Mouse (Mus musculus) G1E (cell line): ENCODE results near the gene Zfyve21. TPM values are rescaled to one million over a fixed set of nuclear protein-coding genes. Genes with fewer than 3 reads are reported as not detected.

Experiments used
- ATAC-seq: 2 replicates; pipeline ENCODE4 v1.8.0; 2016; ENCODE audit warnings: mild to moderate bottlenecking; ENCODE audit not compliant: insufficient number of reproducible peaks, poor library complexity, low FRiP score, severe bottlenecking; ENCODE audit errors: extremely low read depth
- DNase-seq: peaks from one replicate; pipeline ENCODE4 v3.0.0; 2012; ENCODE audit warnings: low spot score
- H3K27me3 ChIP-seq: 2 replicates; pipeline ENCODE4 v1.6.1; 2012; ENCODE audit warnings: mild to moderate bottlenecking, low read length, inconsistent platforms; ENCODE audit not compliant: insufficient read depth
- H3K36me3 ChIP-seq: replicated peaks from 2 replicates; pipeline ENCODE3; 2012; ENCODE audit warnings: mild to moderate bottlenecking, inconsistent platforms
- H3K4me1 ChIP-seq: 2 replicates; pipeline ENCODE4 v1.6.1; 2012; ENCODE audit warnings: low read depth, low read length, inconsistent platforms, mixed read lengths; ENCODE audit not compliant: insufficient read depth
- H3K4me3 ChIP-seq: 2 replicates; pipeline ENCODE4 v1.5.1; 2012; ENCODE audit warnings: low read depth, mild to moderate bottlenecking, inconsistent platforms, low read length, moderate library complexity, mixed read lengths
- H3K9me3 ChIP-seq: replicated peaks from 2 replicates; pipeline ENCODE4 v1.6.1; 2012; ENCODE audit warnings: inconsistent platforms
- CTCF ChIP-seq: IDR thresholded peaks from 2 replicates; pipeline ENCODE4 v1.5.1; 2012; ENCODE audit warnings: low read depth, low read length, inconsistent platforms, mixed read lengths
- GATA1 ChIP-seq: IDR thresholded peaks from 2 replicates; pipeline ENCODE4 v1.6.1; 2012; ENCODE audit warnings: borderline replicate concordance, low read length, inconsistent platforms, mixed read lengths
- GATA2 ChIP-seq: IDR thresholded peaks from 2 replicates; pipeline ENCODE4 v1.6.1; 2012; ENCODE audit warnings: low read depth, low read length, inconsistent platforms, borderline replicate concordance
- POLR2AphosphoS5 ChIP-seq: IDR thresholded peaks from 2 replicates; pipeline ENCODE4 v1.6.1; 2012; ENCODE audit warnings: low read depth, low read length, inconsistent platforms; ENCODE audit not compliant: insufficient replicate concordance
- TAL1 ChIP-seq: conservative IDR thresholded peaks from 2 replicates; pipeline ENCODE4 v1.6.1; 2012; ENCODE audit warnings: low read depth, low read length, inconsistent platforms, mixed read lengths
- polyA plus RNA-seq: library from polyadenylated mRNA; stranded (reverse); fragments of >175 nt; gene quantifications from 2 replicates; pipeline ENCODE4 v1.2.3, GENCODE M21; 2012
- total RNA-seq, 2 experiments: library from RNA; stranded (forward) in 1 of 2; stranded (reverse) in 1 of 2; fragments of 200-1000 nt in 1 of 2; fragments of >200 nt in 1 of 2; fragmentation: Nextera tagmentation in 1 of 2; gene quantifications; 2 replicates each; pipeline ENCODE4 v1.2.3; 2014 to 2017

Gene Zfyve21
- total and polyA plus RNA-seq, 3 experiments: 13.8 to 32.5 (median 14.8) TPM

DNA sequence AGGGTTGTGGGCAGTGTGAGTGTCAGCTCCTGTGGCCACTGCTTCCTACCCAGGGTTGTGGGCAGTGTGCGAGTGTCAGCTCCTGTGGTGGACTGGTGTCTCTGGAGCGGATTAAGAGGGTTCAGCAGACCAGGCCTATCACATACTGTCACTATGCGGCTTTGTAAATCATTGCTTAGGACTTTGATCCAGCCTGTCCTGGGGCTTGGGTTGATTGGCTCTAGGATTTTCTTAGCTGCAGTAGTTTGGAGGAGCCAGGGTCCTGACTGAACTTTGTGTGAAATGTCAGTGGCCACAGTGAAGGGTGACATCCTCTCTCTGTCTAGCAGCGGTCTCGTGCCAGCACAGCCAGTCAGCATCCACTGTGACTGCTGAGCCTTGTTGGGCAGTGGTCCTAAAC lies 23.9 kb upstream of the Zfyve21 start:
- Histone ChIP-seq H3K4me3 (no peak overlapping the region), H3K9me3 (no peaks in the 10 kb centered on the region), H3K36me3 (peaks cover 100% of the 10 kb centered on the region), H3K27me3 (no peaks in the 10 kb centered on the region), H3K4me1 (peaks cover 28% of the 10 kb centered on the region)
- no peak for TF ChIP-seq GATA1
- no peak for TF ChIP-seq TAL1
- no peak for TF ChIP-seq POLR2AphosphoS5
- TF ChIP-seq GATA2: no peak
- no peak for TF ChIP-seq CTCF
- DNase-seq (no peak), ATAC-seq (no peak)

DNA sequence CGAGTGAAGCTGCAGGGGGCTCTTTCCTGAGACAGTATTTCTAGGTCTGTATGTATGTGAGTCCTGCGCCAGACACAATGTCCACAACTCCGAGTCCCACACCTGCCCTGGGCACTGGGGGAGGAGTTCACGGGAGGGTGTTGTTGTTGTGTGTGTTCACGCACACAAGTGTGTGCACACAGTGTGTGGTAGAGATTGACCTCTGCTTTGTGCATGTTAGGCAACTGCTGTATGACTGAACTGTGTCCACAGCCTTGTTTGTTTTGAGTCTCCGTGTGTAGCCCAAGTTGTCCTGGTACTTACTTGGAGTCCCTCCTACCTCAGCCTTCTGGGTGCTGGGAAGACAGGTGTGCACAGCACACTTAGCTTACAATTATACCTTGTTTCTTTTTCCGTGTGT lies 23.3 kb upstream of the Zfyve21 start:
- no peak overlapping the region for H3K4me3 ChIP-seq
- H3K36me3 ChIP-seq: peaks cover 100% of the 10 kb centered on the region
- ATAC-seq (no peak), DNase-seq (no peak)
- H3K4me1 ChIP-seq: peaks cover 25% of the 10 kb centered on the region
- TF ChIP-seq GATA2 (no peak), GATA1 (no peak), CTCF (no peak), POLR2AphosphoS5 (no peak), TAL1 (no peak)
- no peaks in the 10 kb centered on the region for H3K9me3 ChIP-seq
- H3K27me3 ChIP-seq: no peaks in the 10 kb centered on the region

DNA sequence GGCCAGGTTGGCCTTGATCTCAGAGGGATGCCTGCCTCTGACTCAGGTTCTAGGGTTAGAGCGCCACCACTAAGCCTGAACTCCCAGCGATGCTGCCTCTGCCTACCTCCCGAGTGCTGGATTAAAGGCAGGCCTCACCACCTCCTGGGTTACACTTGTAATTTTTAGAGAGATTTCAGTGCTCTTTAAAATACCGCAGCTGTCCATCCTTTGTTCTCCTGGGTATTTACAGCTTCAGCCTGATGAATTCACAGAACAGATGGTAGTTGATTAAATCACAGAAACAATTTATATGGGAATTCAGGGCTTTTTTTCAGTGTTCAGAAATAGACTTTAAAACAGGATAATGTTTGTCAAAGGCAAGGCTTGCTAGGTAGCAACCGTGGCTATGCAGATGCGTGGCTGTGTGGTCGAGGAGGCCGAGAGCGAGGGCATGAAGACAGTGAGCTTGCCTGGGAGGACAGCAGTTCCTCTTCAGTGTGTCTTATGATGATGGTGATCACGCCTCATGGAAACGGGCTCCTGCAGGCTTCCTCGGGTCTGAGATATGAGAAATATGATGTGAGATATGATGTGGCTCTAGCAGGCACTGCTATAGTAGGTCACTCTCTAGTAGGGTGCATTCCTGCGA lies 22.4 kb upstream of the Zfyve21 start:
- Histone ChIP-seq H3K4me1 (peaks cover 19% of the 10 kb centered on the region), H3K4me3 (no peak overlapping the region), H3K36me3 (peaks cover 100% of the 10 kb centered on the region), H3K9me3 (no peaks in the 10 kb centered on the region), H3K27me3 (no peaks in the 10 kb centered on the region)
- TF ChIP-seq POLR2AphosphoS5 (no peak), GATA2 (no peak), GATA1 (no peak), CTCF (no peak), TAL1 (no peak)
- DNase-seq: no peak
- ATAC-seq: no peak

DNA sequence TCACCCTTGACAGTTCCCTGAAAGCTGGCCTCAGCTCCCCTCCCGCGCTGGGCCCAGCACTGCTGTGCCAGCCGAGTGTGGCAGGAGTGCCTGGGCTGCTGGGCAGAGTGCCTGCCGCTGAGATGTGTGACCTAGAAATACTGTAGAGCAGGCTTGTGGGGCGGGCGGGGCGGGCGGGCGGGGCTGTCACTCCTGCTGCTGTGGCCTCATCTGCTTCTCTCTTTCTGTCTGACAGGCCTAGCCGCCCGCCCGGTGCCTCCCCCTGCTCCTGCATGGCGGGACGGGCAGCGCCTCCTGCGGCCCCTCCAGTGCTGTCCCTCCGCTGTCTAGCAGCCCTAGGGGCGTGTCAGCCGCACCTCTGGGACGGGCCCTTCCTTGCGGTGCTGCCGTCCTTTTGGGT lies 19.9 kb upstream of the Zfyve21 start:
- Histone ChIP-seq H3K4me3 (no peak overlapping the region), H3K9me3 (no peaks in the 10 kb centered on the region), H3K4me1 (peaks cover 10% of the 10 kb centered on the region), H3K27me3 (no peaks in the 10 kb centered on the region), H3K36me3 (peaks cover 99% of the 10 kb centered on the region)
- ATAC-seq (no peak), DNase-seq (peak; percentile 68)
- TF ChIP-seq GATA2 (no peak), POLR2AphosphoS5 (no peak), TAL1 (no peak), CTCF (no peak), GATA1 (no peak)

DNA sequence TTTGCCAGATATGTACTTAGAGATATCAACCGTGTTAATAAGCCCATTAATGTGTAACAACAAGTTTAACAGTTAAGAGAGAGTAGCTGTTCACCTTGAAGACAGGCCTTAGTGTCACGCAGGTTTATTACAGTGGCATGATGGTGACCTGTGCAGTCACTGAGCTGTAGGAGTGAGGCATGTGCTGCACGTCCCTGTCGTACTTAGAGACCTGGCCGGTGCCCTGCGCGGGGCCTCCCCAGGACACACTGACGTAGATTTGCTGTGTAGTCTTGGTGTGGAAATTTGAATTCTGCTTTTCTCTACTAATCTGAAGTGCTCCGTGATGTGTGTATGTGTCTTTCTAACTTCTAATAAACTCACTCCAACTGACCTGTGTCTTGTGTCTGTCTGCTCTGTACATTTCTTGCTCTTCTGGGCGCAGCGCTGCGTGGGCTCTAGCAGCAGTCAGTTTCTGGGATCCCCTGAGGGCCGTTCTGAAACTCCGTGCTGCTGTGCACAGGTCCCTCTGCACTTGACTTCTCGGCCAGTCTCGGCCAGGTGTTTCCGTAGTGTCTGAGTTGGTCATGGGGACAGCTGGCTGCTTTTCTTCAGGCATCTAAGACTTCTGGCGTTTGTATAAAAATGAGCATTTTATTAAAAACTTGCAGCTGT lies 19.3 kb upstream of the Zfyve21 start:
- no peaks in the 10 kb centered on the region for H3K27me3 ChIP-seq
- TF ChIP-seq POLR2AphosphoS5: no peak
- no peak for TF ChIP-seq GATA2
- TF ChIP-seq CTCF: no peak
- no peak for TF ChIP-seq TAL1
- no peak for TF ChIP-seq GATA1
- H3K36me3 ChIP-seq: peaks cover 98% of the 10 kb centered on the region
- ATAC-seq: no peak
- no peaks in the 10 kb centered on the region for H3K9me3 ChIP-seq
- peaks cover 10% of the 10 kb centered on the region for H3K4me1 ChIP-seq
- H3K4me3 ChIP-seq: no peak overlapping the region
- DNase-seq: no peak

DNA sequence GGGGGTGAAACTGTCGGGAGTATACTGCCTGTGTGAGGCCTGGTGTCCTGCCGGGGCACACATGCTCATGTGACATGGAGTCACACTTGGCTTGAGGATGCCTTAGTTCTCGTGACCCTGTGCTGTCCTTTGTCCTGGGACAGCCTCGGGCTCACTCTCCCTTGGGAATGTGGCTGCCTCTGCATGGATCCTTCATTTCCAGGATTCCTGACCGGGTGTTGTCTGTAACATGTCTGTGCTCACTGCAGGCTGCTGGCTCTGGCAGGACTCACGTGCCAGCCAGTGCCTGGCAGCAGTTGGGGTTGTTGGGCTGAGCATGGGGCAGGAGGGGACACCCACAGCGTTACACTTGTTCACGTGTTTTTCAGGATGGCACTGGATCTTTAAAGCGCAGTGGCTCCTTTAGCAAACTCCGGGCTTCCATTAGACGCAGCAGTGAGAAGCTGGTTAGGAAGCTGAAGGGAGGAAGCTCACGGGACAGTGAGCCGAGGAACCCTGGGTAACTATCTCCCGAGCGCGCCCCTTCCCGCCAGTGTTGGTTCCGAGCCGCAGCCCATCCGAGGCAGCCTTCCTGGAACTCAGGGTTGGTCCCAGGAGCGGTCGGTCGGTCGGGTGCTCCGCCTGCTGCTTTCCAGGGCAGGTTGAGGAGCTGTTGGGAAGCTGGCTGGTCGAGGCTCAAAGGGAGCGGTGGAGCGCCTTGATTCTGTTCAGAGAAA lies 18.6 kb upstream of the Zfyve21 start:
- TF ChIP-seq POLR2AphosphoS5 (no peak), GATA2 (no peak), TAL1 (no peak), GATA1 (no peak), CTCF (no peak)
- Histone ChIP-seq H3K4me3 (no peak overlapping the region), H3K9me3 (no peaks in the 10 kb centered on the region), H3K27me3 (no peaks in the 10 kb centered on the region), H3K4me1 (peaks cover 10% of the 10 kb centered on the region), H3K36me3 (peaks cover 96% of the 10 kb centered on the region)
- ATAC-seq: no peak
- DNase-seq: no peak
